Comparison of ENCODE assay signal across 9 mouse cellular contexts in genomic region chr11:7063681-7064267, GRCm38 (mm10). TPM values are rescaled to one million over a fixed set of nuclear protein-coding genes. Genes with fewer than 3 reads are reported as not detected.
DNase-seq lines count a peak whose midpoint lies in the region; ATAC-seq and TF ChIP-seq lines count a peak whose summit lies in the region.
"Had no signal": no experiment of that assay in that cellular context is flagged by ENCODE, and none has a peak within 500 bp of the region (broad histone marks: within the 10 kb centered on the region; RNA-seq: fewer than 3 reads in every experiment).

No protein-coding gene starts in this region.

- H3K36me3 ChIP-seq in embryonic facial prominence, embryonic 12.5 days = no peaks in the 10 kb centered on the region
- no peaks in the 10 kb centered on the region for H3K36me3 ChIP-seq in hindbrain, embryonic 15.5 days

- H3K4me1 ChIP-seq in embryonic facial prominence, embryonic 12.5 days = peaks cover 25% of the 10 kb centered on the region
- H3K4me1 ChIP-seq in hindbrain, embryonic 15.5 days (replicated peaks) = peaks cover 42% of the 10 kb centered on the region
- peaks cover 29% of the 10 kb centered on the region for H3K4me1 ChIP-seq in olfactory bulb, adult 2 months (ENCODE audit: control insufficient read depth, insufficient read depth, low read length)

- peak; percentile 13 for ATAC-seq in embryonic facial prominence, embryonic 12.5 days (ENCODE audit: insufficient number of reproducible peaks, insufficient read depth, low FRiP score, low TSS enrichment)
- peak; percentile 63 for ATAC-seq in hindbrain, embryonic 15.5 days (ENCODE audit: low FRiP score, low read depth)

- no peak for TF ChIP-seq POLR2A in olfactory bulb, adult 2 months (IDR thresholded peaks at IDR 0.05; ENCODE audit: insufficient read depth, low read depth, low read length)

- H3K4me2 ChIP-seq in embryonic facial prominence, embryonic 12.5 days (replicated peaks) = peak overlapping the region; percentile 95
- peak overlapping the region; percentile 77 for H3K4me2 ChIP-seq in hindbrain, embryonic 15.5 days

- WGBS in embryonic facial prominence, embryonic 12.5 days = under 1% methylated on average over 53 of the region's 53 CpGs
- under 1% methylated on average over 46 of the region's 53 CpGs for WGBS in hindbrain, embryonic 15.5 days
- under 1% methylated on average over 53 of the region's 53 CpGs for WGBS in olfactory bulb, adult 2 months

- H3K9me3 ChIP-seq in embryonic facial prominence, embryonic 12.5 days = no peaks in the 10 kb centered on the region
- H3K9me3 ChIP-seq in hindbrain, embryonic 15.5 days = no peaks in the 10 kb centered on the region

- peak overlapping the region; percentile 58 for H3K4me3 ChIP-seq in embryonic facial prominence, embryonic 12.5 days
- H3K4me3 ChIP-seq in hindbrain, embryonic 15.5 days = peak overlapping the region; percentile 80
- H3K4me3 ChIP-seq in olfactory bulb, adult 2 months (ENCODE audit: insufficient read depth, low read depth, low read length) = peak overlapping the region; percentile 84
- H3K4me3 ChIP-seq: erythroblast, embryonic 14.5 days had no signal

- peaks cover 68% of the 10 kb centered on the region for H3K27me3 ChIP-seq in embryonic facial prominence, embryonic 12.5 days
- 0 out of 2 replicates have a peak, but pooled peaks cover 14% of the 10 kb centered on the region for H3K27me3 ChIP-seq in hindbrain, embryonic 15.5 days

- H3K27ac ChIP-seq in embryonic facial prominence, embryonic 12.5 days = no peak overlapping the region
- peak overlapping the region; percentile 74 for H3K27ac ChIP-seq in hindbrain, embryonic 15.5 days (replicated peaks)
- H3K27ac ChIP-seq in olfactory bulb, adult 2 months (ENCODE audit: insufficient read depth, low read depth, low read length) = no peak overlapping the region

- peak; percentile 42 for DNase-seq in adrenal gland, postnatal 10 days
- no peak for DNase-seq in adrenal gland, adult 18-20 months (ENCODE audit: low spot score in 2 of 2)
- DNase-seq in Muller cell, postnatal 12 days (ENCODE audit: inconsistent ontology term) = peak; percentile 42
- DNase-seq in liver = peak; percentile 12
- no peak for DNase-seq in urinary bladder, adult 2 months (ENCODE audit: low spot score)

- H3K9ac ChIP-seq in embryonic facial prominence, embryonic 12.5 days = peak overlapping the region; percentile 60
- peak overlapping the region; percentile 65 for H3K9ac ChIP-seq in hindbrain, embryonic 15.5 days

- no peak for TF ChIP-seq CTCF in olfactory bulb, adult 2 months (IDR thresholded peaks at IDR 0.05; ENCODE audit: insufficient read depth, low read depth, low read length)

RNA-seq across cellular contexts. Expression of gene Adcy1, which starts 0.5 kb away (rescaled TPM):
- 1 to 10 TPM; 3.3 to 4.4 TPM for total RNA-seq in adrenal gland, postnatal 10 days (2021)
- 1 to 10 TPM; 3.9 to 4.4 TPM for total RNA-seq in adrenal gland, adult 18-20 months (2021)
- 1.5 TPM in 2 replicates for polyA plus RNA-seq in embryonic facial prominence, embryonic 12.5 days (2016; fragmentation: Nextera tagmentation; extraction: Ambion mirVana)
- polyA plus RNA-seq in hindbrain, embryonic 15.5 days (2015; fragmentation: Nextera tagmentation; extraction: Ambion mirVana) = 12.3 and 12.8 TPM in 2 replicates
- polyA plus RNA-seq in olfactory bulb, adult 2 months (2012; ENCODE audit: insufficient read depth, insufficient read length, low replicate concordance, missing spikeins) = not detected in 2 replicates
- 2.0 and 2.9 TPM in 2 replicates for polyA plus RNA-seq in urinary bladder, adult 2 months (2012; rRNA removed)

Comparison
In these comparisons a context has a peak if more than half of its experiments do, and no peak if none do; other contexts are left out.
1. DNase-seq: peak in adrenal gland, postnatal 10 days (single experiment), Muller cell, postnatal 12 days (single experiment) and liver (single experiment); none in adrenal gland, adult 18-20 months (0 of 2) and urinary bladder, adult 2 months (single experiment).
2. Peak in every context shown above with its lines, with median percentiles within 50 percentile points of each other: H3K4me3 ChIP-seq.